Mouse (Mus musculus) telencephalon, adult 2 months (tissue): ENCODE results near the gene Fam229b.
A peak's percentile ranks its signal among the peaks of the same experiment; 100 is the strongest.

Experiments used
- DNase-seq: peaks from one replicate; pipeline ENCODE4 v3.0.0-alpha.2; 2011; ENCODE audit warnings: low read depth, low spot score

Gene Fam229b

GRCm38 (mm10) chr10:39133462-39134310 is at the start of gene Fam229b, which contains the start of gene Tube1:
Fam229b (minus strand) TSS chr10:39133914.
Tube1 (plus strand) TSS chr10:39133976.
- DNase-seq: peak; percentile 98

DNA sequence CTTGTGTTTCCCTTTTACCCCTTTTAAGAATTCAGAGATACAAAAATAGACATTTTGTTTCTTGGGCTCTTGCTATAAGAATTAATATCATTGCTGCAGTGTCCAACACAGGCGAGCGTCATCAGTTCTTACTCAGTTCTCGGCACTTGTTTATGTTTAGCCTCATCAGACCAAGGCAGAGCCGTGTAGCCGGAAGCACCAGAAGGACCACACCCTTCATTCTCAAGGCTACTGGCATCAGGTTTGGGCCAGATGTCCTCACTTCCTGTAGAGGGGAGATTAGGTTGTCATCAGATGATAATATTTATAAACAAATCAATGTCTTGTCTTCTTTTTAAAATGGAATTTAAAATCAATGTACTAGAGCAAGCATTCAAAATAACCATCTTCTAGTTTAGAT is 43.3 kb upstream of the Fam229b start:
- no peak for DNase-seq

DNA sequence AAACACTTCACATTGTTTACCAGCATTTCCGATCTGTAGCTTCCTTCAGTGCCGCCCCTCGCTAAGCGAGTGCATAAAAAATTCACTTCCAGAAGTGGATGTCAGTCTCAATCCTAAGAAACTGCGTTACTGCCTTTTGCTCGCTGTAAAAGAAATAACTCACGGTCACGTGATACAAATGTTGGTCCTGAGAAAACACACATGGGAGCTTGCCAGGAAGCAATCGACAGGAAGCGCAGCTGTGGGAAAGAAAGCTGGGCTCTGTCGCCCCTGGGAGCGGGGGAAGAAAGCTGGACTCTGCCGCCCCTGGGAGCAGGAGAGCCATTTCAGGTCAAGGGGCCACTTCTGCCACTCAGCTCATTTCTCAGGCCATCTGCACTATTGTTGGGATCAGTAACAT is 39.4 kb upstream of the Fam229b start:
- no peak for DNase-seq

GRCm38 (mm10) chr10:39172540-39172931 is 38.8 kb upstream of the Fam229b start:
- DNase-seq: no peak

DNA sequence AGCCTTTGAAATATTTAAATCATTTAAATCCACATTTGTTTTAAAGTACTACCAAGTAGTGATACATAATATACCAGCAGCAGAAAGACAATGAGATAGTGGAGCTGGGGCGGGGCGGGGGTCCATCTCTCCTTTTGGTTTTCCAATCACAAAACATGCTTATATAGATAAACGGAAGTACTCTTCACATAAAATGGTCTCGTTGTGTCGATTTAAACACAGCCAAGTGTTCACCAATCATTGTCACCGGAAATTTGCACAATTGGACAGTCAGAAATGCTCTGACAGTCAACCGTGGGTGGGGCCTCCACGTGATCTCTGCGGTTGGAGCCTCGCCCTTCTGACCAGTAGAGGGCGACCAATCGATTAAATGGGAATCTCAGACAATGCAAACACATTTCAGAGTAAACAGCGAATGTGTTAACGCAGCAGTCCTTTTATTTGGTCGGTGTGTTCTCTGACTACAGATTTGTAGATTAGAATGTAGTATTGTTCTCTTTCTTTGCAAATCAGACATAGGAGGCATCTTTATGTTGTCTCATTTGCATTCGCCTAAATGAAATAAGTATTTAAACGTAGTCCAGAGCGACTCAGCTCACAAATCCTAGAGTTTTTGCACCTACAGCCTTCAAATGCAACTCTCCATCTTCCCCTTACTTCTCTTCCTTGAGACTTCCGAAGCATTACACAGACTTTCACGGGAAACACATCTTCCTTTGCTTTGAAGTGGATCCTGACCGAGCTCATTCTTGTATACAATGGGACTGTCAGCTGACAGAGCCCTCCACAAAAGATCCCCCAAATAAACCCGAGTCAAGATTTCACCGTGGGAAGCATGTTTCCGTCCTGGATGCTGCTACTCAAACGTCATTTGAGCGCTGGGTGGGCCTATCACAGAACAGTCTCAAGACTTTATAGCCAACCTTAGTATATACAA is 38.2 kb upstream of the Fam229b start:
- peak; percentile 95 for DNase-seq

GRCm38 (mm10) chr10:39171134-39171533 is 37.4 kb upstream of the Fam229b start:
- peak; percentile 90 for DNase-seq

GRCm38 (mm10) chr10:39170706-39171105 is 37.0 kb upstream of the Fam229b start:
- no peak for DNase-seq

GRCm38 (mm10) chr10:39170181-39170580 is 36.5 kb upstream of the Fam229b start:
- DNase-seq: peak; percentile 42

- DNase-seq: no peak
Measured at GRCm38 (mm10) chr10:39169642-39170041, 35.9 kb upstream of the Fam229b start.

DNA sequence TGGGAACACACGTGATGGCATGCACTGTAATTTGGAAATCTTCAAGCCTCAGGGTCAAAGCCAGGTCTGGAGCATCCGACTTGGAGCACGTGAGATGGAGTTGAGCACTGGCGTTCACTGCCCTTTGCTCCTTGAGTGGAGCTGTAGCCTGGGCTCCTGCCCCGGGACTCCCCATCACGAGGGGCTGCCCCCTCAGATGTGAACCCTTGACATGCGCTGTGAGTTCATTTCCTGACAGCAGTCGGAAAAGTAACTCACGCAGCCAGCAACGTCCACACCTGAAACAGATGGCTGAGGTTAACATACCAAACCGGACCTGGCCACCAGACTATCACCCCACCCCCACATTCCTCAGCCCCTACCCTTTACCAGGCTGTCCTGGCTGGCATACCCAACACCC is 33.9 kb upstream of the Fam229b start:
- no peak for DNase-seq

- peak; percentile 74 for DNase-seq
Measured at GRCm38 (mm10) chr10:39165632-39166115, 32.0 kb upstream of the Fam229b start.

GRCm38 (mm10) chr10:39163694-39164093 is 30.0 kb upstream of the Fam229b start, which contains the start of gene Ccn6:
Ccn6 (minus strand) TSS chr10:39163794.
- no peak for DNase-seq

- DNase-seq: no peak
Measured at GRCm38 (mm10) chr10:39162666-39163484, 29.2 kb upstream of the Fam229b start.

DNA sequence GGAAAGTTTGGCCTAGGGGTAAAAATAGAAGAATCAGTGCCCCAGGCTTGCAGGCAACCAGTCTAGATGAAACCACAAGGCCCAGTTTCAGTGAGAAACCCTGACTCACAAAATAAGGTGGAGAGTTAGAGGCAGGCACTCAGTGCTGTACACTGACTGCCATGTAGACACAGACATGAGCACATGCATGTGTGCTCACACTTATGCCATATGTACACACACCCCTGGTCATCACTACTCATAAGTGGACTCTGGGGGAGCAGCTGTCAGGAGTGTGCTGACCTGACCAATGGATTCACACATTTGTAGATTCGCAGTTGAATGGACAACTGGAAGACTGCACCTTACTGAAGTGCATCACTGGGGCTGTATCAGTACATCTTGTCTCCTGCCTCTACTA is 27.7 kb upstream of the Fam229b start:
- no peak for DNase-seq

GRCm38 (mm10) chr10:39158306-39158705 is 24.6 kb upstream of the Fam229b start:
- no peak for DNase-seq

DNA sequence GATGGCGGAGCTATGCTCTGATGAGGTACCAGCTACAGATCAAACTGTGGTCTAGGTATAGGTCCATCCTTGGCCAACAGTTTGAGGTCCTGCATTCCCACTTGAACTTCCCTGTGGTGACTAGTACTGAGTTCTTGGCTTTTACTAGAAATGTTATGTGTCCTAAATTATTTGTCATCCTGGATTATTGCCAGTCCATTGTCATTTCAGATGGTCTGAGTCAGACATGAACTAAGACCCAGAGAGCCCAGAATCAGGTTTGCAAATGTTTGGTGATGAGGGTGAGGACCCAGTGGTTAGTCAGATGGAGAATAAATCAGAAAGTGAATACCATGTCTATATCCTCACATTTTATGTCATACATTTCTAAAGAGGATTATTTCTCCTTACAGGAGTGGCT is 23.6 kb upstream of the Fam229b start:
- no peak for DNase-seq

DNA sequence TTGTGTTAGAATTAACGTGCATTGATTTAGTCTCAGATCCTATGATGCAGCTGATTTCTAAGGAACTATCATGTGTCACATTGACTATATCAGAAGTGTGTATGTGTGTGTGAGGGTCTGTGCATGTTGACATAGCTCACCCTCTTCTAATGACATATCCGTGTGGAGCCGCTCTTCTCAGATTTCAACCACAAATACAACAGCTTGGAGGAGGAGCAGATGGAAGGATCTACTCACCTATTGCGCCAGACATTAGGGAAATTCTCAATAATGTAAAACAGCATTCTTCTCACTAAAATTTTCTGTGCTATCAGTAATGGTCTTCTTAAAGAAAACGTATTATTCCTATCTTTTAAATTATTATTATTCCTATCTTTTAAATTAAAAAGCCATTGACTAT is 23.0 kb upstream of the Fam229b start:
- no peak for DNase-seq

DNA sequence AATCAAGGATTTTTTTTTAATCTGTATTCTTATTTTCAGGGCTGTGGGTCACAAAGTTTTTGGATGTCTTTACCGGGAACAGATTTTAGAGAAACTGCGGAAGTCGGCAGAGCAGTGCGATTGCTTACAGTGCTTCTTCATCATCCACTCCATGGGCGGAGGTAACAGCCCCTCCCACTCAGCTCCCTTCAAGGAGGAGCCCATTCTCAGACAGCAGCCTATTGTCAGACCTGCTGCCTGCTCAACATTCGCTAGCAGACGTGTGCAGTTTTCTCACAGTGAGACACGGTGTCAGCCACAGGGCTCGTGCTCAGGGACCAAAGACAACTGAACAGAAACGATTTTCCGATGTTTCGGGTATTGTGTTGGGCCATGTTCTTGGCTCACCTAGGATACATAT is 8.5 kb upstream of the Fam229b start:
- DNase-seq: no peak

DNA sequence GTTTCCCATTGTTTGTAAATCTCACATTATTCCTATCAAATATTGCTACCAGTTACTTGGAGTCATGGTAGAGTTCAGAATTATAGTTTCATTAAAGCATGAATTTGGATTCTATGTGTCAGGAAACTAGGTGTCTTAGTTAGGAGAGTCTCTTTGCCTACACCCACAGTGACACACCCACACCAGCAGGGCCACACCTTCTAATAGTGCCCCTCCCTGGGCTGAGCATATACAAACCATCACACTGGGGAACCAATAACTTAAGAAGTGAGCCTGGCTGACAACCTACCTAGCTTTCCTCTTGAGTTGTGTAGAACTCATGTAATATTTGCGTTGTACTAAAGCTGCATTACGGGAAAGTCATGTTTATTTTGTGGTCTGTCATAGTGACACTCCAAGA is 7.7 kb upstream of the Fam229b start:
- no peak for DNase-seq

GRCm38 (mm10) chr10:39140843-39141242 is 7.1 kb upstream of the Fam229b start:
- DNase-seq: no peak

DNA sequence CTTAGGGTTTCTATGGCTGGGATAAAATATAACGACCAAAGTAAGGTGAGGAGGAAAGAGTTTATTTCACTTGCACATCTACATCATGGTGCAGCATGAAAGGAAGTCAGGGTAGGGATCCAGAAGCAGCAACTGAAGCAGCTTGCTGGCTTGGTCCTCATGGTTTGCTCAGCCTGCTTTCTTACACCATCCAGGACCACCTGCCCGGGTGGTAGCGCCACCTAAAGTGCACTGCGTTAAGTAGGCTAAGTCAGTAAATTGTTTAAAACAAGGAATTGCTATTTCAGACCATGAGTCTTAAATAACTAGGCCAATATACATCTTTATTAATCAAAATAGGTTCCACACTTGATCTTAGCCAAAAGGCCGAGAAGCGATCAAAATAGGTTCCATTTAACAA is 5.0 kb upstream of the Fam229b start:
- no peak for DNase-seq
